Mouse (Mus musculus) ES-Bruce4 (cell line): ENCODE results near the gene Tm9sf4.

Experiments used
- CTCF ChIP-seq: IDR thresholded peaks from one replicate; pipeline ENCODE4 v1.8.1; 2011; ENCODE audit warnings: low read depth, low read length
- EP300 ChIP-seq: IDR thresholded peaks from 2 replicates; pipeline ENCODE4 v1.6.1; 2011; ENCODE audit warnings: low read depth, low read length; ENCODE audit not compliant: insufficient read depth
- POLR2A ChIP-seq: IDR thresholded peaks from one replicate; pipeline ENCODE4 v1.8.1; 2011; ENCODE audit warnings: low read length; ENCODE audit not compliant: insufficient read depth

DNA sequence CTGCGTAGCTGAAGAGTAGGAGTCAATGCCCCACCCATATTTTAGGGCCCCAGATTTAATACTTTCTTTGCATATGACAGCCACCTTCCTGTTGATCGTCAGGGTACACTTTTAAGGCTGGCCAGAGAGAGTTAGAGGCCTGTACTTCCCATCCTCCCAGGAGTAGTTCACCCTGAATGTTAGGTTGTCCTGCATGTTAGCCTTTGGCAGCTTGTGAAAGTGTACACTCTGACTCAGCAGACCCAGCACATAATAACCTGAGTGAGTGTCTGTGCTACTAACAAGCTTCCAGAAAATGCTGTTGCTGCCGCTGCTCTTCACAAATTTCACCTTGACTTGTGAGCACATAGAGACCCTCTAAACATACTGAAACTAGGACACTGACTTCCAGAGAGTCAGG is 16.1 kb downstream of the Tm9sf4 start:
- TF ChIP-seq CTCF (no peak), POLR2A (no peak), EP300 (no peak)
